Mouse (Mus musculus) heart, postnatal 25 days (tissue): ENCODE data around the gene Uba1. TPM values are rescaled to one million over a fixed set of nuclear protein-coding genes. Genes with fewer than 3 reads are reported as not detected.
A peak's percentile ranks its signal among the peaks of the same experiment; 100 is the strongest.

Experiments used
- DNase-seq: peaks from one replicate; pipeline ENCODE4 v3.0.0; 2022; ENCODE audit warnings: low spot score
- intact Hi-C: fragments of 180-260 bp; cut with DNase I; formaldehyde crosslinking; loops from one replicate; pipeline ENCODE4 v1.15.1; 2025
- total RNA-seq, 2 experiments: library from RNA; stranded (reverse); gene quantifications; 2 replicates each; pipeline ENCODE4 v1.2.3; 2021

Gene Uba1
- total RNA-seq: 100 to 1,000 TPM; 205 to 246 TPM

GRCm38 (mm10) chrX:20658026-20658652 lies at the start of gene Uba1:
Gene Uba1, plus strand, starts transcription at chrX:20658326.
- DNase-seq: peak; percentile 49
- intact Hi-C loops: no loop called here

- DNase-seq: no peak
- intact Hi-C loops: no loop called here
Observed at GRCm38 (mm10) chrX:20608500-20608899, 49.6 kb upstream of the Uba1 start.

- intact Hi-C loops: no loop called here
- no peak for DNase-seq
Observed at GRCm38 (mm10) chrX:20616861-20617175, 41.3 kb upstream of the Uba1 start.

- intact Hi-C loops: no loop called here
- peak; percentile 76 for DNase-seq
Observed at GRCm38 (mm10) chrX:20617176-20617902, 40.8 kb upstream of the Uba1 start, which contains the start of the genes Rbm10 and Ndufb11. Gene Rbm10, plus strand, starts transcription at chrX:20617503. Gene Ndufb11, minus strand, starts transcription at chrX:20617619.

- DNase-seq: no peak
- intact Hi-C loops: no loop called here
Observed at GRCm38 (mm10) chrX:20617903-20618399, 40.2 kb upstream of the Uba1 start.

- no peak for DNase-seq
- intact Hi-C loops: no loop called here
Observed at GRCm38 (mm10) chrX:20638141-20638540, 20.0 kb upstream of the Uba1 start.

- no peak for DNase-seq
- intact Hi-C loops: no loop called here
Observed at GRCm38 (mm10) chrX:20644780-20645179, 13.3 kb upstream of the Uba1 start.

- intact Hi-C loops: no loop called here
Observed at GRCm38 (mm10) chrX:20657593-20657992, 533 bp upstream of the Uba1 start.

GRCm38 (mm10) chrX:20658891-20659406 lies 823 bp downstream of the Uba1 start:
- no peak for DNase-seq
- intact Hi-C loops: no loop called here

More at GRCm38 (mm10) chrX:20657593-20657992, 533 bp upstream of the Uba1 start:
- DNase-seq: no peak

- no peak for DNase-seq
- intact Hi-C loops: loop anchor here (5.0 kb wide), 3 partner anchors 110 to 285 kb away; no protein-coding TSS in a partner anchor
Observed at GRCm38 (mm10) chrX:20662317-20662715, 4.2 kb downstream of the Uba1 start.

- intact Hi-C loops: loop anchor here (5.0 kb wide), 3 partner anchors 109 to 284 kb away; no protein-coding TSS in a partner anchor
Observed at GRCm38 (mm10) chrX:20662716-20663443, 4.8 kb downstream of the Uba1 start.

GRCm38 (mm10) chrX:20663444-20663790 lies 5.3 kb downstream of the Uba1 start:
- intact Hi-C loops: loop anchor here (5.0 kb wide), 3 partner anchors 109 to 284 kb away; no protein-coding TSS in a partner anchor
- DNase-seq: no peak

More at GRCm38 (mm10) chrX:20662716-20663443, 4.8 kb downstream of the Uba1 start:
- peak; percentile 76 for DNase-seq

GRCm38 (mm10) chrX:20687519-20688067 lies 29.5 kb downstream of the Uba1 start, which contains the start of gene Cdk16:
Gene Cdk16, plus strand, starts transcription at chrX:20687954.
- DNase-seq: peak; percentile 83
- intact Hi-C loops: no loop called here

GRCm38 (mm10) chrX:20688068-20688547 lies 30.0 kb downstream of the Uba1 start:
- intact Hi-C loops: no loop called here
- peak; percentile 76 for DNase-seq

GRCm38 (mm10) chrX:20688615-20689014 lies 30.5 kb downstream of the Uba1 start:
- peak; percentile 36 for DNase-seq
- intact Hi-C loops: no loop called here

- intact Hi-C loops: no loop called here
- no peak for DNase-seq
Observed at GRCm38 (mm10) chrX:20691566-20691965, 33.4 kb downstream of the Uba1 start.

- intact Hi-C loops: no loop called here
- DNase-seq: no peak
Observed at GRCm38 (mm10) chrX:20692616-20693015, 34.5 kb downstream of the Uba1 start.

GRCm38 (mm10) chrX:20695842-20696241 lies 37.7 kb downstream of the Uba1 start:
- DNase-seq: no peak
- intact Hi-C loops: no loop called here

- intact Hi-C loops: no loop called here
- DNase-seq: no peak
Observed at GRCm38 (mm10) chrX:20703741-20704290, 45.7 kb downstream of the Uba1 start, which contains the start of gene Usp11. Gene Usp11, plus strand, starts transcription at chrX:20703906.
